Mouse (Mus musculus) kidney, adult 18-20 months (tissue): ENCODE results near the gene Fndc3a.

Source experiments
- DNase-seq: peaks from one replicate; pipeline ENCODE4 v3.0.0; 2021

Gene Fndc3a

GRCm38 (mm10) chr14:72532028-72532917 is 177.5 kb downstream of the Fndc3a start:
- peak; percentile 70 for DNase-seq

GRCm38 (mm10) chr14:72527126-72527525 is 182.7 kb downstream of the Fndc3a start:
- no peak for DNase-seq

GRCm38 (mm10) chr14:72519561-72519960 is 190.2 kb downstream of the Fndc3a start:
- DNase-seq, result peak; percentile 24

GRCm38 (mm10) chr14:72518786-72519185 is 191.0 kb downstream of the Fndc3a start:
- no peak for DNase-seq

GRCm38 (mm10) chr14:72516376-72516775 is 193.4 kb downstream of the Fndc3a start:
- peak; percentile 63 for DNase-seq

GRCm38 (mm10) chr14:72506723-72507420 is 202.9 kb downstream of the Fndc3a start:
- DNase-seq, result no peak

GRCm38 (mm10) chr14:72506018-72506722 is 203.6 kb downstream of the Fndc3a start:
- no peak for DNase-seq

- DNase-seq, result no peak
Measured at GRCm38 (mm10) chr14:72504985-72505384, 204.8 kb downstream of the Fndc3a start.

GRCm38 (mm10) chr14:72503241-72503640 is 206.6 kb downstream of the Fndc3a start:
- no peak for DNase-seq

- no peak for DNase-seq
Measured at GRCm38 (mm10) chr14:72493775-72494174, 216.0 kb downstream of the Fndc3a start.

- no peak for DNase-seq
Measured at GRCm38 (mm10) chr14:72491738-72492137, 218.1 kb downstream of the Fndc3a start, which contains the start of gene Gm9195. Gene Gm9195, minus strand, starts transcription at chr14:72491838.

- no peak for DNase-seq
Measured at GRCm38 (mm10) chr14:72490367-72490766, 219.4 kb downstream of the Fndc3a start.
